ENCODE assay signal across 18 mouse cellular contexts in genomic region chr3:75696117-75697077, GRCm38 (mm10). TPM values are rescaled to one million over a fixed set of nuclear protein-coding genes. Genes with fewer than 3 reads are reported as not detected.
DNase-seq lines count a peak whose midpoint lies in the region; ATAC-seq and TF ChIP-seq lines count a peak whose summit lies in the region.
"Had no signal": no experiment of that assay in that cellular context is flagged by ENCODE, and none has a peak within 500 bp of the region (broad histone marks: within the 10 kb centered on the region; RNA-seq: fewer than 3 reads in every experiment).

No protein-coding gene starts in this region.

- no peaks in the 10 kb centered on the region for H3K36me3 ChIP-seq in heart, embryonic 14.5 days (ENCODE audit: control insufficient read depth, insufficient read depth, low read length)
- no peaks in the 10 kb centered on the region for H3K36me3 ChIP-seq in hindbrain, embryonic 12.5 days
- H3K36me3 ChIP-seq: embryonic facial prominence, embryonic 15.5 days; G1E; midbrain, embryonic 12.5 days; neural tube, embryonic 13.5 days had no signal

- peak overlapping the region; percentile 68 for H3K27ac ChIP-seq in gastrocnemius, adult 2 months
- peak overlapping the region; percentile 2 to 67 for H3K27ac ChIP-seq in heart, embryonic 14.5 days (replicated peaks in 1 of 2; ENCODE audit: control insufficient read depth in 1 of 2, insufficient read depth in 1 of 2, low read depth in 2 of 2, low read length in 2 of 2)
- no peak overlapping the region for H3K27ac ChIP-seq in hindbrain, embryonic 12.5 days
- H3K27ac ChIP-seq: embryonic facial prominence, embryonic 15.5 days; midbrain, embryonic 12.5 days; neural tube, embryonic 13.5 days had no signal

- no peak overlapping the region for H3K4me3 ChIP-seq in gastrocnemius, adult 2 months
- H3K4me3 ChIP-seq in heart, embryonic 14.5 days (ENCODE audit: control insufficient read depth in 1 of 2, insufficient read depth in 1 of 2, low read depth in 1 of 2, low read length in 2 of 2): no peak overlapping the region
- no peak overlapping the region for H3K4me3 ChIP-seq in hindbrain, embryonic 12.5 days
- H3K4me3 ChIP-seq: embryonic facial prominence, embryonic 15.5 days; midbrain, embryonic 12.5 days; neural tube, embryonic 13.5 days had no signal

- H3K4me1 ChIP-seq in heart, embryonic 14.5 days (ENCODE audit: control insufficient read depth in 2 of 2, insufficient read depth in 2 of 2, low read length in 2 of 2): peaks cover 5 to 10% of the 10 kb centered on the region in 2 experiments; a peak in 3 of 4 replicates
- H3K4me1 ChIP-seq in hindbrain, embryonic 12.5 days: no peaks in the 10 kb centered on the region
- H3K4me1 ChIP-seq: embryonic facial prominence, embryonic 15.5 days; midbrain, embryonic 12.5 days; neural tube, embryonic 13.5 days had no signal

- H3K27me3 ChIP-seq in heart, embryonic 14.5 days (ENCODE audit: control insufficient read depth, insufficient read depth, low read length): no peaks in the 10 kb centered on the region
- H3K27me3 ChIP-seq in hindbrain, embryonic 12.5 days: no peaks in the 10 kb centered on the region
- H3K27me3 ChIP-seq: embryonic facial prominence, embryonic 15.5 days; midbrain, embryonic 12.5 days; neural tube, embryonic 13.5 days had no signal

- intact Hi-C loops in gastrocnemius, adult 2 months (cut with DNase I): no loop called here

- H3K9me3 ChIP-seq in heart, embryonic 14.5 days (ENCODE audit: control insufficient read depth, low read length): no peaks in the 10 kb centered on the region
- H3K9me3 ChIP-seq in hindbrain, embryonic 12.5 days (replicated peaks): no peaks in the 10 kb centered on the region
- H3K9me3 ChIP-seq: embryonic facial prominence, embryonic 15.5 days; G1E; midbrain, embryonic 12.5 days; neural tube, embryonic 13.5 days had no signal

- no peak for TF ChIP-seq CTCF in gastrocnemius, adult 2 months (IDR thresholded peaks at IDR 0.05)

- 37% methylated on average over 13 of the region's 13 CpGs for WGBS in heart, embryonic 14.5 days
- 82% methylated on average over 13 of the region's 13 CpGs for whole genome bisulfite sequencing in hindbrain, embryonic 12.5 days

- peak; percentile 25 for DNase-seq in gastrocnemius, adult 2 months
- DNase-seq in gastrocnemius, postnatal 25 days: no peak
- no peak for DNase-seq in urinary bladder, postnatal 36 days (ENCODE audit: low spot score in 2 of 2)
- DNase-seq in right cerebral cortex, postnatal 10 days (ENCODE audit: low spot score in 2 of 2): no peak
- DNase-seq: cerebellum, adult 11 months; lung, adult 18-20 months; right cerebral cortex, adult 18-20 months had no signal

- H3K4me2 ChIP-seq in heart, embryonic 14.5 days (ENCODE audit: low read length): peak overlapping the region; percentile 11; the same call in 1 of the 2 replicates
- no peak overlapping the region for H3K4me2 ChIP-seq in hindbrain, embryonic 12.5 days (replicated peaks)
- H3K4me2 ChIP-seq: embryonic facial prominence, embryonic 15.5 days; midbrain, embryonic 12.5 days; neural tube, embryonic 13.5 days had no signal

- peak; percentile 84 for ATAC-seq in common myeloid progenitor, adult 5-6 weeks (replicated peaks; ENCODE audit: low read depth, poor library complexity, severe bottlenecking)
- peak; percentile 75 for ATAC-seq in heart, embryonic 14.5 days (ENCODE audit: insufficient number of reproducible peaks, insufficient read depth, low FRiP score, low read depth)
- peak; percentile 19; the same call in 1 of the 2 replicates for ATAC-seq in neutrophil, adult 5-6 weeks (ENCODE audit: extremely low read depth, insufficient number of reproducible peaks, low FRiP score, poor library complexity, severe bottlenecking)
- ATAC-seq in hindbrain, embryonic 12.5 days (ENCODE audit: low FRiP score): no peak

- no peak overlapping the region for H3K9ac ChIP-seq in heart, embryonic 14.5 days (ENCODE audit: low read length)
- H3K9ac ChIP-seq in hindbrain, embryonic 12.5 days: no peak overlapping the region
- H3K9ac ChIP-seq: embryonic facial prominence, embryonic 15.5 days; midbrain, embryonic 12.5 days; neural tube, embryonic 13.5 days had no signal

RNA-seq across cellular contexts. Expression of gene Gm29133, which starts 51.6 kb away (rescaled TPM):
- not detected for total RNA-seq in gastrocnemius, adult 2 months (2021)
- not detected for total RNA-seq in gastrocnemius, postnatal 25 days (2021)
- total RNA-seq in common myeloid progenitor, adult 5-6 weeks (2017): not detected in 2 replicates
- not detected in 2 replicates for polyA plus RNA-seq in heart, embryonic 14.5 days (2014; fragmentation: Nextera tagmentation; extraction: Ambion mirVana)
- not detected in 2 replicates for total RNA-seq in neutrophil, adult 5-6 weeks (2017)
- polyA plus RNA-seq in hindbrain, embryonic 12.5 days (2016; fragmentation: Nextera tagmentation; extraction: Ambion mirVana): not detected in 2 replicates
- total RNA-seq: G1E; layer of hippocampus, adult 18-20 months had no signal
- polyA plus RNA-seq: embryonic facial prominence, embryonic 15.5 days; G1E; limb, embryonic 11.5 days; midbrain, embryonic 12.5 days; neural tube, embryonic 13.5 days; stomach, embryonic 16.5 days had no signal
